Mouse (Mus musculus) limb, embryonic 12.5 days (tissue): ENCODE measurements around the gene Olfr62. TPM values are rescaled to one million over a fixed set of nuclear protein-coding genes. Genes with fewer than 3 reads are reported as not detected.

Source experiments
- ATAC-seq: fragments of 200-750 bp; cut with Nextera tagmentation; 2 replicates; pipeline ENCODE4 v1.8.0; 2017; ENCODE audit warnings: low read depth, moderate TSS enrichment; ENCODE audit not compliant: insufficient number of reproducible peaks, insufficient read depth, low FRiP score, low TSS enrichment
- H3K27ac ChIP-seq: fragments of 300-500 bp; sonication (generic); 2 replicates; pipeline ENCODE4 v1.5.1; 2016; ENCODE audit warnings: mild to moderate bottlenecking, moderate library complexity
- H3K27me3 ChIP-seq: fragments of 300-500 bp; sonication (generic); 2 replicates; pipeline ENCODE4 v1.6.1; 2016; ENCODE audit warnings: mild to moderate bottlenecking, moderate library complexity
- H3K36me3 ChIP-seq: fragments of 300-500 bp; sonication (generic); 2 replicates; pipeline ENCODE4 v1.6.1; 2016; ENCODE audit warnings: mild to moderate bottlenecking, moderate library complexity
- H3K4me1 ChIP-seq: fragments of 300-500 bp; sonication (generic); replicated peaks from 2 replicates; pipeline ENCODE4 v1.6.1; 2016
- H3K4me2 ChIP-seq: fragments of 300-500 bp; sonication (generic); 2 replicates; pipeline ENCODE4 v1.6.1; 2016; ENCODE audit warnings: mild to moderate bottlenecking, moderate library complexity
- H3K4me3 ChIP-seq: fragments of 300-500 bp; sonication (generic); replicated peaks from 2 replicates; pipeline ENCODE4 v1.5.1; 2016; ENCODE audit warnings: mild to moderate bottlenecking
- H3K9ac ChIP-seq: fragments of 300-500 bp; sonication (generic); replicated peaks from 2 replicates; pipeline ENCODE4 v1.6.1; 2016; ENCODE audit warnings: mild to moderate bottlenecking, moderate library complexity
- H3K9me3 ChIP-seq: fragments of 300-500 bp; sonication (generic); 2 replicates; pipeline ENCODE4 v1.6.1; 2016; ENCODE audit warnings: mild to moderate bottlenecking, moderate library complexity
- WGBS: fragments of 180-500 bp; shearing (Covaris S2); methylation state at CpG from one replicate; pipeline ENCODE4 v1.1.7; 2016; 5-methylcytosine and 5-hydroxymethylcytosine counted together
- polyA plus RNA-seq: library from polyadenylated mRNA; unstranded; fragments of >200 nt; fragmentation: Nextera tagmentation; extraction: Ambion mirVana; gene quantifications from 2 replicates; pipeline ENCODE4 v1.2.1, GENCODE M21; 2016

Gene Olfr62
- polyA plus RNA-seq, 1 experiment from 2014 or later, result not detected

GRCm38 (mm10) chr4:118692412-118692973 is 33.7 kb downstream of the Olfr62 start, which contains the start of gene Olfr1342:
TSS of gene Olfr1342 (minus strand) at chr4:118692756.
- Histone ChIP-seq H3K4me2 (peak within 1 kb of the TSS; percentile 32), H3K4me3 (0 out of 2 replicates have a peak within 1 kb of the TSS, but pooled peaks have one; percentile 3), H3K4me1 (peaks cover 17% of the 10 kb centered on the region), H3K9me3 (no peaks in the 10 kb centered on the region), H3K27me3 (no peaks in the 10 kb centered on the region), H3K9ac (no peak within 1 kb of the TSS; the same call in 1 of the 2 replicates), H3K27ac (peak within 1 kb of the TSS; percentile 58), H3K36me3 (no peaks in the 10 kb centered on the region)
- ATAC-seq, result 0 out of 2 replicates have a peak, but pooled peaks have one; percentile 29
- WGBS, result 44% methylated on average over 12 of the region's 12 CpGs

GRCm38 (mm10) chr4:118693812-118694211 is 35.1 kb downstream of the Olfr62 start:
- 59% methylated on average over 2 of the region's 2 CpGs for WGBS
- Histone ChIP-seq H3K27ac (no peak overlapping the region), H3K9me3 (no peaks in the 10 kb centered on the region), H3K36me3 (no peaks in the 10 kb centered on the region), H3K27me3 (no peaks in the 10 kb centered on the region), H3K4me2 (no peak overlapping the region), H3K4me1 (peaks cover 17% of the 10 kb centered on the region), H3K4me3 (no peak overlapping the region), H3K9ac (no peak overlapping the region)
- ATAC-seq, result no peak

GRCm38 (mm10) chr4:118703223-118703622 is 44.5 kb downstream of the Olfr62 start, which contains the start of gene Olfr1341:
TSS of gene Olfr1341 (plus strand) at chr4:118703523.
- WGBS, result 90% methylated on average over 3 of the region's 3 CpGs
- H3K9ac ChIP-seq, result no peak within 1 kb of the TSS

GRCm38 (mm10) chr4:118708086-118708485 is 49.3 kb downstream of the Olfr62 start:
- ATAC-seq, result no peak
- no peak overlapping the region for H3K4me2 ChIP-seq
- H3K27ac ChIP-seq, result no peak overlapping the region
- H3K27me3 ChIP-seq, result no peaks in the 10 kb centered on the region
- no peak overlapping the region for H3K9ac ChIP-seq
- no peaks in the 10 kb centered on the region for H3K4me1 ChIP-seq
- H3K36me3 ChIP-seq, result no peaks in the 10 kb centered on the region
- H3K4me3 ChIP-seq, result no peak overlapping the region
- H3K9me3 ChIP-seq, result no peaks in the 10 kb centered on the region
- WGBS, result 81% methylated on average over 5 of the region's 5 CpGs

More at GRCm38 (mm10) chr4:118703223-118703622, 44.5 kb downstream of the Olfr62 start, which contains the start of gene Olfr1341:
- no peak for ATAC-seq
- Histone ChIP-seq H3K36me3 (no peaks in the 10 kb centered on the region), H3K9me3 (no peaks in the 10 kb centered on the region), H3K4me3 (no peak within 1 kb of the TSS), H3K27ac (no peak within 1 kb of the TSS), H3K4me2 (no peak within 1 kb of the TSS), H3K27me3 (no peaks in the 10 kb centered on the region), H3K4me1 (no peaks in the 10 kb centered on the region)

GRCm38 (mm10) chr4:118711656-118712055 is 52.9 kb downstream of the Olfr62 start:
- H3K27ac ChIP-seq, result no peak overlapping the region
- H3K4me3 ChIP-seq, result no peak overlapping the region
- no peaks in the 10 kb centered on the region for H3K9me3 ChIP-seq
- no peaks in the 10 kb centered on the region for H3K4me1 ChIP-seq
- no peak overlapping the region for H3K9ac ChIP-seq
- no peaks in the 10 kb centered on the region for H3K27me3 ChIP-seq
- H3K4me2 ChIP-seq, result no peak overlapping the region
- ATAC-seq, result no peak
- H3K36me3 ChIP-seq, result no peaks in the 10 kb centered on the region
- 57% methylated on average over 1 of the region's 1 CpGs for WGBS

Other genes starting within 250 kb of the Olfr62 start
- gene Szt2, start 249.7 kb upstream of the Olfr62 start, polyA plus RNA-seq, result 11.1 and 11.7 TPM in 2 replicates
- 116 and 127 TPM in 2 replicates for gene Med8, start 249.6 kb upstream of the Olfr62 start, polyA plus RNA-seq
- gene Elovl1, start 230.9 kb upstream of the Olfr62 start, polyA plus RNA-seq, result 37.8 and 44.1 TPM in 2 replicates
- gene Cdc20, start 221.6 kb upstream of the Olfr62 start, polyA plus RNA-seq, result 285 and 296 TPM in 2 replicates
- 0.64 TPM in 2 replicates for gene Mpl, start 201.4 kb upstream of the Olfr62 start, polyA plus RNA-seq
- gene Tie1, start 168.9 kb upstream of the Olfr62 start, polyA plus RNA-seq, result 16.6 and 18.4 TPM in 2 replicates
- gene 2610528J11Rik, start 132.0 kb upstream of the Olfr62 start, polyA plus RNA-seq, result 0.73 and 1.6 TPM in 2 replicates
- gene Tmem125, start 114.9 kb upstream of the Olfr62 start, polyA plus RNA-seq, result 0.58 and 1.2 TPM in 2 replicates
- 0.23 and 0.45 TPM in 2 replicates for gene Cfap57, start 38.2 kb upstream of the Olfr62 start, polyA plus RNA-seq
- gene Ebna1bp2, start 38.2 kb upstream of the Olfr62 start, polyA plus RNA-seq, result 158 and 159 TPM in 2 replicates
- gene Olfr1342, start 33.8 kb downstream of the Olfr62 start, polyA plus RNA-seq, result 0.13 TPM in 1 of 2 replicates, not detected in the other
- not detected in 2 replicates for gene Olfr1341, start 44.6 kb downstream of the Olfr62 start, polyA plus RNA-seq
- gene Olfr1340, start 61.2 kb downstream of the Olfr62 start, polyA plus RNA-seq, result not detected in 2 replicates
- not detected in 2 replicates for gene Olfr1339, start 73.2 kb downstream of the Olfr62 start, polyA plus RNA-seq
- gene Olfr1338, start 99.8 kb downstream of the Olfr62 start, polyA plus RNA-seq, result not detected in 2 replicates
- gene Olfr1337, start 123.6 kb downstream of the Olfr62 start, polyA plus RNA-seq, result not detected in 2 replicates
- gene Olfr1335, start 151.0 kb downstream of the Olfr62 start, polyA plus RNA-seq, result not detected in 2 replicates
- not detected in 2 replicates for gene Olfr1333, start 177.3 kb downstream of the Olfr62 start, polyA plus RNA-seq
- not detected in 2 replicates for gene Olfr1331, start 205.7 kb downstream of the Olfr62 start, polyA plus RNA-seq
- gene Olfr1330, start 229.6 kb downstream of the Olfr62 start, polyA plus RNA-seq, result not detected in 2 replicates